Mouse (Mus musculus) lung, embryonic 16.5 days (tissue): ENCODE data around the gene Mettl13. TPM values are rescaled to one million over a fixed set of nuclear protein-coding genes. Genes with fewer than 3 reads are reported as not detected.

ENCODE experiments used
- ATAC-seq: fragments of 200-750 bp; cut with Nextera tagmentation; 2 replicates; pipeline ENCODE4 v1.8.0; 2017; ENCODE audit warnings: low read depth, mild to moderate bottlenecking, moderate library complexity
- H3K27ac ChIP-seq: fragments of 300-500 bp; sonication (generic); 2 replicates; pipeline ENCODE4 v1.5.1; 2014; ENCODE audit warnings: mild to moderate bottlenecking, control low read depth, low read length
- H3K27me3 ChIP-seq: fragments of 300-500 bp; sonication (generic); 2 replicates; pipeline ENCODE4 v1.6.1; 2014; ENCODE audit warnings: low read depth, low read length, mixed read lengths; ENCODE audit not compliant: control insufficient read depth, insufficient read depth
- H3K36me3 ChIP-seq: fragments of 300-500 bp; sonication (generic); 2 replicates; pipeline ENCODE4 v1.6.1; 2014; ENCODE audit warnings: low read length; ENCODE audit not compliant: control insufficient read depth, insufficient read depth
- H3K4me1 ChIP-seq: fragments of 300-500 bp; sonication (generic); replicated peaks from 2 replicates; pipeline ENCODE4 v1.6.1; 2014; ENCODE audit warnings: low read length, mixed read lengths; ENCODE audit not compliant: control insufficient read depth, insufficient read depth
- H3K4me2 ChIP-seq: fragments of 300-500 bp; sonication (generic); 2 replicates; pipeline ENCODE4 v1.6.1; 2014; ENCODE audit warnings: low read depth, low read length, control low read depth
- H3K4me3 ChIP-seq: fragments of 300-500 bp; sonication (generic); 2 replicates; pipeline ENCODE4 v1.5.1; 2014; ENCODE audit warnings: mild to moderate bottlenecking, low read length, control low read depth
- H3K9ac ChIP-seq: fragments of 300-500 bp; sonication (generic); 2 replicates; pipeline ENCODE4 v1.6.1; 2014; ENCODE audit warnings: low read length, control low read depth
- H3K9me3 ChIP-seq: fragments of 300-500 bp; sonication (generic); 2 replicates; pipeline ENCODE4 v1.6.1; 2016; ENCODE audit warnings: low read length; ENCODE audit not compliant: control insufficient read depth
- WGBS: fragments of 180-500 bp; shearing (Covaris S2); extraction: QIAGEN DNeasy Blood & Tissue Kit; methylation state at CpG from one replicate; pipeline ENCODE4 v1.1.7; 2014; 5-methylcytosine and 5-hydroxymethylcytosine counted together
- polyA plus RNA-seq: library from polyadenylated mRNA; unstranded; fragments of >200 nt; fragmentation: Nextera tagmentation; extraction: Ambion mirVana; gene quantifications from 2 replicates; pipeline ENCODE4 v1.2.1, GENCODE M21; 2015

Gene Mettl13
- polyA plus RNA-seq, 1 experiment from 2014 or later, result 22.9 TPM

DNA sequence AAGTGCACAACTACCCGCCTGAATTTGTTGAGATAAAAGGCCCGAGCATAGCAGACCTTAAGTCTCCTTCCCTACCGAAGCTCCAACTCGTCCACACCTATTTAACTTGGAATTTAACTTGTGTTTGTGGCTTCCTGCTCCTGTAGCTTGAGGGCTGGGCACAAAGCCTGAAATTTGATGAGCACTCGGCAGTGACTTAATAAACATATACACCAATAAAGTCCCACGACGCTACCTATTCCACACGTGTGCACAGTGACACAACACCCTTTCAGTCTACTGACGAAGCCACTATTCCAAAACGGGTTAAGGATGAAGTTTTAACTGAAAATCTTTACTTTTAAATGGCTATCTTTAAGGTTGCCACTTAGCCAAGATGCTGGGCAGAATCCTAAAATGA, 744 bp downstream of the Mettl13 start:
- Histone ChIP-seq H3K4me3 (peak overlapping the region; percentile 87), H3K9ac (peak overlapping the region; percentile 83), H3K4me2 (peak overlapping the region; percentile 96), H3K27ac (peak overlapping the region; percentile 57; the same call in 1 of the 2 replicates), H3K36me3 (peaks cover 21% of the 10 kb centered on the region), H3K4me1 (peaks cover 11% of the 10 kb centered on the region), H3K27me3 (no peaks in the 10 kb centered on the region), H3K9me3 (no peaks in the 10 kb centered on the region)
- no peak for ATAC-seq
- WGBS, result 3% methylated on average over 10 of the region's 10 CpGs

DNA sequence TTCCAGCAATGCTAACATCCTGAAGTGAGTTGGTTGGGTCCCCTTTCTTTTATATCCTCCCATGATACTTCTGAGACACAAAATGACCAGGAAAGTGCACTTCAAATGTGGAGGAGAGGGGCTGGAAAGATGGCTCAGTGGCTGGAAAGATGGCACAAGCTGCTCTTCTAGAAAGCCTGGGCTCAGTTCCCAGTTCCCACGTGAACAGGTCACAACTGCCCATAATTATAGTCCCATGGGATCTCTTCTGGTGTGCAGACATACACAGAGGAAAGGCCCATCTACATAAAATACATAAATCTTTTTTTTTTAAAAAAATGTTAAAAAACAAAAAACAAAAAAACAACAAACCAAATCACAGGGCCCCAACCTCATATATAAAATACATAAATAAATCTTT, 5.1 kb downstream of the Mettl13 start:
- Histone ChIP-seq H3K9me3 (no peaks in the 10 kb centered on the region), H3K4me3 (no peak overlapping the region), H3K36me3 (peaks cover 36% of the 10 kb centered on the region), H3K27me3 (no peaks in the 10 kb centered on the region), H3K4me1 (peaks cover 9% of the 10 kb centered on the region), H3K9ac (no peak overlapping the region), H3K27ac (no peak overlapping the region), H3K4me2 (no peak overlapping the region)
- WGBS, result 64% methylated on average over 1 of the region's 1 CpGs
- ATAC-seq, result no peak

GRCm38 (mm10) chr1:162533766-162534560, 14.4 kb downstream of the Mettl13 start:
- no peak overlapping the region for H3K4me2 ChIP-seq
- H3K9me3 ChIP-seq, result no peaks in the 10 kb centered on the region
- no peak overlapping the region for H3K27ac ChIP-seq
- no peak overlapping the region for H3K4me3 ChIP-seq
- H3K9ac ChIP-seq, result no peak overlapping the region
- H3K4me1 ChIP-seq, result no peaks in the 10 kb centered on the region
- no peaks in the 10 kb centered on the region for H3K27me3 ChIP-seq
- WGBS, result 89% methylated on average over 14 of the region's 14 CpGs
- ATAC-seq, result no peak
- H3K36me3 ChIP-seq, result peaks cover 39% of the 10 kb centered on the region

- H3K27me3 ChIP-seq, result no peaks in the 10 kb centered on the region
- no peaks in the 10 kb centered on the region for H3K9me3 ChIP-seq
- no peak overlapping the region for H3K4me2 ChIP-seq
- H3K9ac ChIP-seq, result no peak overlapping the region
- WGBS, result 71% methylated on average over 4 of the region's 4 CpGs
- H3K36me3 ChIP-seq, result peaks cover 36% of the 10 kb centered on the region
- no peak for ATAC-seq
- H3K27ac ChIP-seq, result no peak overlapping the region
- H3K4me3 ChIP-seq, result no peak overlapping the region
- H3K4me1 ChIP-seq, result no peaks in the 10 kb centered on the region
Measured at GRCm38 (mm10) chr1:162532330-162532729, 16.0 kb downstream of the Mettl13 start.

- Histone ChIP-seq H3K27ac (no peak overlapping the region), H3K9ac (no peak overlapping the region), H3K4me1 (no peaks in the 10 kb centered on the region), H3K27me3 (no peaks in the 10 kb centered on the region), H3K36me3 (peaks cover 29% of the 10 kb centered on the region), H3K4me3 (no peak overlapping the region), H3K9me3 (no peaks in the 10 kb centered on the region), H3K4me2 (no peak overlapping the region)
- ATAC-seq, result no peak
- 68% methylated on average over 4 of the region's 4 CpGs for WGBS
Measured at GRCm38 (mm10) chr1:162531584-162531983, 16.8 kb downstream of the Mettl13 start.

DNA sequence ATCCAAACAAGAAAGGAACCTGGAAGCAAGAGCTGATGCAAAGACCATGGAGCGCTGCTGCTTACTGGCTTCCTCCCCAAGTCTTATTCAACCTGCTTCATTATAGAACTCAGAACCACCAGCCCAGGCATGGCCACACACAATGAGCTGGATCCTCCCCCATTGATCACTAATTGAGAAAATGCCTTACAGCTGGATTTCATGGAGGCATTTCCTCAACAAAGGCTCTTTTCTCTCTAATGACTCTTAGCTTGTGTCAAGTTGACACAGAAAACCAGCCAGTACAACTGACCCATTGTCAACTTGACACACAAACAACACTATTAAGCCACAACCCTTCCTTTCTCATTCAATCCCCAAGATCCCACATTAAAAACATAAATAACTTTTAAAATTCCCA, 17.7 kb downstream of the Mettl13 start:
- 88% methylated on average over 1 of the region's 1 CpGs for WGBS
- no peak overlapping the region for H3K27ac ChIP-seq
- H3K9ac ChIP-seq, result no peak overlapping the region
- no peaks in the 10 kb centered on the region for H3K4me1 ChIP-seq
- no peaks in the 10 kb centered on the region for H3K9me3 ChIP-seq
- H3K27me3 ChIP-seq, result no peaks in the 10 kb centered on the region
- H3K4me2 ChIP-seq, result no peak overlapping the region
- H3K4me3 ChIP-seq, result no peak overlapping the region
- H3K36me3 ChIP-seq, result peaks cover 20% of the 10 kb centered on the region
- ATAC-seq, result no peak

GRCm38 (mm10) chr1:162529651-162530050, 18.7 kb downstream of the Mettl13 start:
- H3K4me1 ChIP-seq, result no peaks in the 10 kb centered on the region
- H3K36me3 ChIP-seq, result peaks cover 11% of the 10 kb centered on the region; the same call in 1 of the 2 replicates
- H3K9ac ChIP-seq, result no peak overlapping the region
- H3K9me3 ChIP-seq, result no peaks in the 10 kb centered on the region
- no peaks in the 10 kb centered on the region for H3K27me3 ChIP-seq
- no peak overlapping the region for H3K4me2 ChIP-seq
- no peak overlapping the region for H3K27ac ChIP-seq
- 0 out of 2 replicates have a peak, but pooled peaks have one; percentile 28 for ATAC-seq
- no peak overlapping the region for H3K4me3 ChIP-seq
- 52% methylated on average over 2 of the region's 2 CpGs for whole genome bisulfite sequencing

- Histone ChIP-seq H3K36me3 (no peaks in the 10 kb centered on the region), H3K4me3 (no peak overlapping the region), H3K27ac (no peak overlapping the region), H3K9ac (no peak overlapping the region), H3K27me3 (no peaks in the 10 kb centered on the region), H3K9me3 (no peaks in the 10 kb centered on the region), H3K4me1 (no peaks in the 10 kb centered on the region), H3K4me2 (no peak overlapping the region)
- no peak for ATAC-seq
- 72% methylated on average over 1 of the region's 1 CpGs for WGBS
Measured at GRCm38 (mm10) chr1:162515116-162515515, 33.2 kb downstream of the Mettl13 start.

DNA sequence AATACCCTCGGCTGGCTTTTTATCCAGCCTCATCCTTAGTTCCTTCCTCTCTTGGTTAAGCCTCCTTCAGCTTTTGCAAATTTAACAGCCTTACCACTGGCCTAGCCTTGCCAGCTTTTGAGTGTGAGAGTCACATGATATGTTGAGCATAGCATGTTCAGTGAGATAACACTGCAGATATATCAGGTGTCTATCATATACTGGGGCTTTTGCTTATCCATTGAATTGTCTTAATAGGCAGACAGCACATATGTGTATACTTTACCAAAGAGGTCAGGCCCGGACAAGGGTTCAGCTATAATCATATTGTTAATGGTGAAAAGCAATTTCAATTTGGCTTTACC, 38.4 kb downstream of the Mettl13 start:
- Histone ChIP-seq H3K27ac (no peak overlapping the region), H3K4me2 (no peak overlapping the region), H3K9ac (no peak overlapping the region), H3K27me3 (no peaks in the 10 kb centered on the region), H3K36me3 (no peaks in the 10 kb centered on the region), H3K9me3 (no peaks in the 10 kb centered on the region), H3K4me1 (no peaks in the 10 kb centered on the region), H3K4me3 (no peak overlapping the region)
- no peak for ATAC-seq
- 69% methylated on average over 2 of the region's 2 CpGs for WGBS
